Mouse (Mus musculus): ENCODE results near the gene Gm10717. TPM values are rescaled to one million over a fixed set of nuclear protein-coding genes. Genes with fewer than 3 reads are reported as not detected.
A peak's percentile ranks its signal among the peaks of the same experiment; 100 is the strongest.
"Not testable (repeated sequence)": the region's sequence is repeated elsewhere in the genome, so short reads cannot be mapped to it uniquely, and the experiment has no call there.

The Gm10717 gene
- total RNA-seq, 2 experiments from 2014 or later: 1.2 TPM; not detected in 1

DNA sequence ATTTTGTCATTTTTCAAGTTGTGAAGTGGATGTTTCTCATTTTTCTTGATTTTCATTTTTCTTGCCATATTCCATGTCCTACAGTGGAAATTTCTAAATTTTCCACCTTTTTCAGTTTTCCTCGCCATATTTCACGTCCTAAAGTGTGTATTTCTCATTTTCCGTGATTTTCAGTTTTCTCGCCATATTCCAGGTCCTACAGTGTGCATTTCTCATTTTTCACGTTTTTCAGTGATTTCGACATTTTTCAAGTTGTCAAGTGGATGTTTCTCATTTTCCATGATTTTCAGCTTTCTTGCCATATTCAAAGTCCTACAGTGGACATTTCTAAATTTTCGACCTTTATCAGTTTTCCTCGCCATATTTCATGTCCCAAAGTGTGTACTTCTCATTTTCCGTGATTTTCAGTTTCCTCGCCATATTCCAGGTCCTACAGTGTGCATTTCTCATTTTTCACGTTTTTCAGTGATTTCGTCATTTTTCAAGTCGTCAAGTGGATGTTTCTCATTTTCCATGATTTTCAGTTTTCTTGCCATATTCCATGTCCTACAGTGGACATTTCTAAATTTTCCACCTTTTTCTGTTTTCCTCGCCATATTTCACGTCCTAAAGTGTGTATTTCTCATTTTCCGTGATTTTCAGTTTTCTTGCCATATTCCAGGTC is 1.1 kb upstream of the Gm10717 start:
- DNase-seq (ENCODE audit: low spot score in 2 of 2): peak; percentile 57 to 78

DNA sequence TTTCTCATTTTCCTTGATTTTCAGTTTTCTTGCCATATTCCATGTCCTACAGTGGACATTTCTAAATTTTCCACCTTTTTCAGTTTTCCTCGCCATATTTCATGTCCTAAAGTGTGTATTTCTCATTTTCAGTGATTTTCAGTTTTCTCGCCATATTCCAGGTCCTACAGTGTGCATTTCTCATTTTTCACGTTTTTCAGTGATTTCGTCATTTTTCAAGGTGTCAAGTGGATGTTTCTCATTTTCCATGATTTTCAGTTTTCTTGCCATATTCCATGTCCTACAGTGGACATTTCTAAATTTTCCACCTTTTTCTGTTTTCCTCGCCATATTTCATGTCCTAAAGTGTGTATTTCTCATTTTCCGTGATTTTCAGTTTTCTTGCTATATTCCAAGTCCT is 436 bp downstream of the Gm10717 start:
- peak; percentile 56 to 76 for DNase-seq (ENCODE audit: low spot score in 2 of 2)

DNA sequence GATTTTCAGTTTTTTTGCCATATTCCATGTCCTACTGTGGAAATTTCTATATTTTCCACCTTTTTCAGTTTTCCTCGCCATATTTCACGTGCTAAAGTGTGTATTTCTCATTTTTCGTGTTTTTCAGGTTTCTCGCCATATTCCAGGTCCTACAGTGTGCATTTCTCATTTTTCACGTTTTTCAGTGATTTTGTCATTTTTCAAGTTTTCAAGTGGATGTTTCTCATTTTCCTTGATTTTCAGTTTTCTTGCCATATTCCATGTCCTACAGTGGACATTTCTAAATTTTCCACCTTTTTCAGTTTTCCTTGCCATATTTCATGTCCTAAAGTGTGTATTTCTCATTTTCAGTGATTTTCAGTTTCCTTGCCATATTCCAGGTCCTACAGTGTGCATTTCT is 919 bp downstream of the Gm10717 start:
- not testable (repeated sequence) for DNase-seq (ENCODE audit: low spot score in 2 of 2)

DNA sequence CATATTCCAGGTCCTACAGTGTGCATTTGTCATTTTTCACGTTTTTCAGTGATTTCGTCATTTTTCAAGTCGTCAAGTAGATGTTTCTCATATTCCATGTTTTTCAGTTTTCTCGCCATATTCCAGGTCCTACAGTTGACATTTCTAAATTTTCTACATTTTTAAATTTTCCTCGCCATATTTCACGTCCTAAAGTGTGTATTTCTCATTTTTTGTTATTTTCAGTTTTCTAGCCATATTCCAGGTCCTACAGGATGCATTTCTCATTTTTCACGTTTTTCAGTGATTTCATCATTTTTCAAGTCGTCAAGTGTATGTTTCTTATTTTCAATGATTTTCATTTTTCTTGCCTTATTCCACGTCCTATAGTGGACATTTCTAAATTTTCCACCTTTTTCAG is 1.5 kb downstream of the Gm10717 start:
- DNase-seq (ENCODE audit: low spot score in 2 of 2): not testable (repeated sequence)

DNA sequence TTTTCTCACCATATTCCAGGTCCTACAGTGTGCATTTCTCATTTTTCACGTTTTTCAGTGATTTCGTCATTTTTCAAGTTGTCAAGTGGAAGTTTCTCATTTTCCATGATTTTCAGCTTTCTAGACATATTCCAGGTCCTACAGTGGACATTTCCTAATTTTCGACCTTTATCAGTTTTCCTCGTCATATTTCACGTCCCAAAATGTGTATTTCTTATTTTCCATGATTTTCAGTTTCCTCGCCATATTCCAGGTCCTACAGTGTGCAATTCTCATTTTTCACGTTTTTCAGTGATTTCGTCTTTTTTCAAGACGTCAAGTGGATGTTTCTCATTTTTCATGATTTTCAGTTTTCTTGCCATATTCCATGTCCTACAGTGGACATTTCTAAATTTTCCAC is 2.0 kb downstream of the Gm10717 start:
- DNase-seq (ENCODE audit: low spot score in 2 of 2): not testable (repeated sequence)

DNA sequence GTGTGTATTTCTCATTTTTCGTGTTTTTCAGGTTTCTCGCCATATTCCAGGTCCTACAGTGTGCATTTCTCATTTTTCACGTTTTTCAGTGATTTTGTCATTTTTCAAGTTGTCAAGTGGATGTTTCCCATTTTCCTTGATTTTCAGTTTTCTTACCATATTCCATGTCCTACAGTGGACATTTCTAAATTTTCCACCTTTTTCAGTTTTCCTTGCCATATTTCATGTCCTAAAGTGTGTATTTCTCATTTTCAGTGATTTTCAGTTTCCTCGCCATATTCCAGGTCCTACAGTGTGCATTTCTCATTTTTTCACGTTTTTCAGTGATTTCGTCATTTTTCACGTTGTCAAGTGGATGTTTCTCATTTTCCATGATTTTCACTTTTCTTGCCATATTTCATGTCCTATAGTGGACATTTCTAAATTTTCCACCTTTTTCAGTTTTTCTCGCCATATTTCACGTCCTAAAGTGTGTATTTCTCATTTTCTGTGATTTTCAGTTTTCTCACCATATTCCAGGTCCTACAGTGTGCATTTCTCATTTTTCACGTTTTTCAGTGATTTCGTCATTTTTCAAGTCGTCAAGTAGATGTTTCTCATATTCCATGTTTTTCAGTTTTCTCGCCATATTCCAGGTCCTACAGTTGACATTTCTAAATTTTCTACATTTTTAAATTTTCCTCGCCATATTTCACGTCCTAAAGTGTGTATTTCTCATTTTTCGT is 4.2 kb downstream of the Gm10717 start:
- DNase-seq (ENCODE audit: low spot score in 2 of 2): peak in 1 of 2 experiments; percentile 12

DNA sequence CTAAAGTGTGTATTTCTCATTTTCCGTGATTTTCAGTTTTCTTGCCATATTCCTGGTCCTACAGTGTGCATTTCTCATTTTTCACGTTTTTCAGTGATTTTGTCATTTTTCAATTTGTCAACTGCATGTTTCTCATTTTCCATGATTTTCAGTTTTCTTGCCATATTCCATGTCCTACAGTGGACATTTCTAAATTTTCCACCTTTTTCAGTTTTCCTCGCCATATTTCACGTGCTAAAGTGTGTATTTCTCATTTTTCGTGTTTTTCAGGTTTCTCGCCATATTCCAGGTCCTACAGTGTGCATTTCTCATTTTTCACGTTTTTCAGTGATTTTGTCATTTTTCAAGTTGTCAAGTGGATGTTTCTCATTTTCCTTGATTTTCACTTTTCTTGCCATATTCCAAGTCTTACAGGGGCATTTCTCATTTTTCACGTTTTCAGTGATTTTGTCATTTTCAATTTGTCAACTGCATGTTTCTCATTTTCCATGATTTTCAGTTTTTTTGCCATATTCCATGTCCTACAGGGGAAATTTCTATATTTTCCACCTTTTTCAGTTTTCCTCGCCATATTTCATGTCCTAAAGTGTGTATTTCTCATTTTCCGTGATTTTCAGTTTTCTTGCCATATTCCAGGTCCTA is 5.6 kb downstream of the Gm10717 start:
- DNase-seq (ENCODE audit: low spot score in 2 of 2): not testable (repeated sequence)

DNA sequence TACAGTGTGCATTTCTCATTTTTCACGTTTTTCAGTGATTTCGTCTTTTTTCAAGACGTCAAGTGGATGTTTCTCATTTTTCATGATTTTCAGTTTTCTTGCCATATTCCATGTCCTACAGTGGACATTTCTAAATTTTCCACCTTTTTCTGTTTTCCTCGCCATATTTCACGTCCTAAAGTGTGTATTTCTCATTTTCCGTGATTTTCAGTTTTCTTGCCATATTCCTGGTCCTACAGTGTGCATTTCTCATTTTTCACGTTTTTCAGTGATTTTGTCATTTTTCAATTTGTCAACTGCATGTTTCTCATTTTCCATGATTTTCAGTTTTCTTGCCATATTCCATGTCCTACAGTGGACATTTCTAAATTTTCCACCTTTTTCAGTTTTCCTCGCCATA is 9.1 kb downstream of the Gm10717 start, which contains the start of gene Gm17535:
TSS of gene Gm17535 (plus strand) at position 301 of the 400 bp plus-strand sequence.
- not testable (repeated sequence) for DNase-seq (ENCODE audit: low spot score in 2 of 2)

DNA sequence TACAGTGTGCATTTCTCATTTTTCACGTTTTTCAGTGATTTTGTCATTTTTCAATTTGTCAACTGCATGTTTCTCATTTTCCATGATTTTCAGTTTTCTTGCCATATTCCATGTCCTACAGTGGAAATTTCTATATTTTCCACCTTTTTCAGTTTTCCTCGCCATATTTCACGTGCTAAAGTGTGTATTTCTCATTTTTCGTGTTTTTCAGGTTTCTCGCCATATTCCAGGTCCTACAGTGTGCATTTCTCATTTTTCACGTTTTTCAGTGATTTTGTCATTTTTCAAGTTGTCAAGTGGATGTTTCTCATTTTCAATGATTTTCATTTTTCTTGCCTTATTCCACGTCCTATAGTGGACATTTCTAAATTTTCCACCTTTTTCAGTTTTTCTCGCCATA is 11.4 kb downstream of the Gm10717 start, which contains the start of gene Gm10715:
TSS of gene Gm10715 (plus strand) at position 301 of the 400 bp plus-strand sequence.
- DNase-seq (ENCODE audit: low spot score in 2 of 2): not testable (repeated sequence)

DNA sequence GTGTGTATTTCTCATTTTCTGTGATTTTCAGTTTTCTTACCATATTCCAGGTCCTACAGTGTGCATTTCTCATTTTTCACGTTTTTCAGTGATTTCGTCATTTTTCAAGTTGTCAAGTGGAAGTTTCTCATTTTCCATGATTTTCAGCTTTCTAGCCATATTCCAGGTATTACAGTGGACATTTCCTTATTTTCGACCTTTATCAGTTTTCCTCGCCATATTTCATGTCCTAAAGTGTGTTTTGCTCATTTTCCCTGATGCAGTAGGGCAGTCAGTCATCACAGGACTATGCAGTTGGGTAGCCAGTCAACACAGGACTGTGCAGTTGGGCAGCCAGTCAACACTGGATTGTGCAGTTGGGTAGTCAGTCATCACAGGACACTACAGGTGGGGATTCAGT is 12.9 kb downstream of the Gm10717 start:
- DNase-seq (ENCODE audit: low spot score in 2 of 2): not testable (repeated sequence)

Small RNAs within 50 kb of the gene (microRNA-seq; reads per million reads assigned to microRNA genes)
- gene Mir101c (ENCODE audit: borderline number of aligned reads in 2 of 2): 0 reads per million in 2 experiments

Other genes starting within 250 kb of the Gm10717 start
- not detected for gene Gm10722, start 24.5 kb upstream of the Gm10717 start, total RNA-seq (2021)
- not detected for gene Gm11168, start 22.1 kb upstream of the Gm10717 start, total RNA-seq (2021)
- gene Gm10721, start 12.3 kb upstream of the Gm10717 start, total RNA-seq (2021): under 1 TPM in 1 of 2 experiments, not detected in 1; 0.74 TPM
- gene Gm10720, start 9.8 kb upstream of the Gm10717 start, total RNA-seq (2021): not detected
- 1 to 10 TPM in 1 of 2 experiments, not detected in 1; 2.0 TPM for gene Gm10719, start 8.0 kb upstream of the Gm10717 start, total RNA-seq (2021)
- 1 to 10 TPM; 1.1 to 1.2 TPM for gene Gm10718, start 1.9 kb upstream of the Gm10717 start, total RNA-seq (2021)
- gene Gm17535, start 9.2 kb downstream of the Gm10717 start, total RNA-seq (2021): not detected
- gene Gm10715, start 11.5 kb downstream of the Gm10717 start, total RNA-seq (2021): not detected

All from adrenal gland, adult 18-20 months (tissue).